Mouse (Mus musculus): ENCODE data around the gene Fam166a.

Fam166a gene

DNA sequence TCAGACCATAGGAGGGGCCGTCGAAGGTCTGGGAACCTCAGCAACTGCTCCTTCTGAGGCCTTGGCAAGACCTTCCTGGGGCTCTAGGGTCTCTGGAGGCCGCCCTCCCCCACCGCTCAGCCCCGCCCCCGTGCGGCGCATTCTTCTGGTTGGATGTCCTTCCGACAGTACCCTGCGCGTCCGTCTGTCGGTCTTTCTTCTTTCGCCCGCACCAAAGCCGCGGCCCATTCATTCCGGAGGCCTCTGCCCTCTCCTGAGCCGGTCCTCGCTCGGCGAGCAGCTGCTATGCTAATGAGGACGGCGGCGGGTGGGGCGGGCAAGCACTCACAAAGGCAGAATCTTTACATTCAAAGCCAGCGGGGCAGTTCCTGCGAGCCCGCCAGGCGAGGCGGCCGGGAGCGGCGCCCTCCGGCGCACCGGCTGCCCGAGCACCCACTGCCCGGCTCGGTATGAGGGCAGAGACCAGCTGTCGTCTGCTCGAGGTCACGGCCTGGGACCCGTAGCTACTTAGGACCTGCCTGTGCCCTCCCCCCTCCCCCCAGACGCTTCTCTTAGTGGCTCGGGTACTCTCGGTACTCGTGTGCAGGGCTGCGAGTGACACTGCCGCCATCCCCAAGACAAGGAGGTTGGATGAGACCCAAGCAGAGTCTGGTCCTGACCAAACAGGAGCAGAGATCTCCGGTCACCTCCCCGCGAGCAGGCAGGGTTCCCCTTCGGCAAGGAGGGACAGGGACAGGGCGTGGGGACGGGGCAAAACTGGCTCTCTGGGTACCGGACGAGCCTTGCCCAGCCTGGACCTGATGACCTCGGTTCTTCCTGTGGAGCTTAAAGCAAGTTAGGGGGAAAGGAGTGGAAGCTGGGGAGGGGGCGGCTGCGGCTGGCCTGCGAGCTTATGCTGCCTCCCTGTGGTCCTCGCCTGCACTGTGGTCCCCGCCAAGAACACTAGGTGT, 32.6 kb upstream of the Fam166a start:
- DNase-seq, result peak; percentile 78 to 86

DNA sequence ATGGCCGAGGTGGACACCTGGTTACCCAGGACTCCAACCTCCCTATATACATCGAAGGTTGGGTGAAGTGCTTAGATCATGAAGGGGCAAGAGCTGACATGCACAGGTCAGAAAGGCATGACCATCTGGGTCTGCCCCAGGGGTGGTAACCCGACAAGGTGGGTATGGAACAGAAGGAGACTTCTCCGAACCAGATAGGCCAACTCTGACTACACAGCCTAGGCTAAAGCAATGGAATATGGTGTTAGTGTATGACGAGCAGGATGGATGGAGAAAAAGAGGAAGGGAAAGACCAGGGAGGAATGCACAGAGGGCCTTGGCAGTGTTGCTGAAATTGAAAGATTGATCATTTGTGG, 32.0 kb upstream of the Fam166a start:
- DNase-seq, result no peak

- DNase-seq, result no peak
Measured at GRCm38 (mm10) chr2:25187841-25188240, 30.7 kb upstream of the Fam166a start.

DNA sequence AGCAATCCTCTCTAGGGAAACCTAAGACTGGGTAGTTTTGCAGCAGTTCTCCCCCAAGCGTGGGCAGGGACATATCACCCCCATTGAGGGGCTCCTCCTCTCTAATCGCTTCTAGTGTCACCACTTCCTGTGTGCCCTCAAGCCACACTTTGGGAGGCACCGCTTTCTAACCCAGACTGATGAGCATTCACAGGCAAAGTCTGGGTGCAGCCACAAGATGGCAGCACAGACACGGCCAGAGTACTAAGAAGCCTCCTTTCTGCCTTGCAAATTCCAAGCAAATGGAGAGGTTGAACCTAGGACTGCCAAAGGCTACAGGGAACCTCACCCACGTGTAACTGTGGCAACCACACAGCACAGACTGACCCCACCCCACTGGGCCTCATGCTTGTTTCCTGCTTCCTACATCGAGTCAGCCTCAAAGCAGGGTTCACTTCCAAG, 25.2 kb upstream of the Fam166a start:
- DNase-seq, result peak; percentile 88 to 91

GRCm38 (mm10) chr2:25194006-25194405, 24.5 kb upstream of the Fam166a start:
- DNase-seq, result no peak

DNA sequence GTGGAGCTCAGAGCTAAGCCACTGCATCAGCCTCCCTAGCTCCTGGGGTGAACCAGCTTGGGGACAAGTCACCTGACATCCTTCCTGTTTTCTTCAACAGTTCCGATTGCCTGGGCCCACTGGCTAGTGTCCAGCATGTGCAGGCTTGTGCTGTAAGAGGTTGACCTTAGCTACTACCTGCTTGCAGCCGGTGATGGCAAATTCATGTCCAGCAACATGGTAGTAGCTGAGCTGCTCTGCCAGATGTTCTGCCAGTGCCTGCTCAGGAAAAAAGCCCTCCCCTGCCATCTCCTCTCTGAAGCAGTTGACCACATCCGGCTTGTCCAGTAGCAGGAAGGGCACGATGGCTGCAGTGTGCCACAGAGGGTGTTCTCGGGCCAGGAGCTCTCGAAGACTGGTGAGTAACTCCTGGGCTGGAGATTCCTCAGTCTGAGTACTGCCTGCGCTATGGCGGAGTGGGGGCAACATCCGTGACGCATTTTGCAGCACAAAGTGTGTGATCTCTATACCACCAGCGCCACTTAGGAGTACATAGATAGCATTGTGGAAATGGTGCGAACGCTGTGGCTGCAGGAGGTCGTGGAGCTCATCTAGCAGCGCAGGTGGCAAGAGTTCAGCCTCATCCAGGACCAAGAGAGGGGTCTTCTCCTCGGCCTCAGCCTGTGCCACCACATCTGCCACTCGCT, 23.9 kb upstream of the Fam166a start:
- peak in 1 of 2 experiments; percentile 29 for DNase-seq

- peak; percentile 69 to 80 for DNase-seq
Measured at GRCm38 (mm10) chr2:25195211-25196156, 23.1 kb upstream of the Fam166a start.

GRCm38 (mm10) chr2:25196172-25196954, 22.2 kb upstream of the Fam166a start, which contains the start of gene Tor4a:
Gene Tor4a (minus strand): TSS chr2:25196886.
- peak; percentile 79 to 88 for DNase-seq

GRCm38 (mm10) chr2:25197191-25197590, 21.4 kb upstream of the Fam166a start:
- DNase-seq, result peak in 1 of 2 experiments; percentile 38

- no peak for DNase-seq
Measured at GRCm38 (mm10) chr2:25197946-25198345, 20.6 kb upstream of the Fam166a start.

DNA sequence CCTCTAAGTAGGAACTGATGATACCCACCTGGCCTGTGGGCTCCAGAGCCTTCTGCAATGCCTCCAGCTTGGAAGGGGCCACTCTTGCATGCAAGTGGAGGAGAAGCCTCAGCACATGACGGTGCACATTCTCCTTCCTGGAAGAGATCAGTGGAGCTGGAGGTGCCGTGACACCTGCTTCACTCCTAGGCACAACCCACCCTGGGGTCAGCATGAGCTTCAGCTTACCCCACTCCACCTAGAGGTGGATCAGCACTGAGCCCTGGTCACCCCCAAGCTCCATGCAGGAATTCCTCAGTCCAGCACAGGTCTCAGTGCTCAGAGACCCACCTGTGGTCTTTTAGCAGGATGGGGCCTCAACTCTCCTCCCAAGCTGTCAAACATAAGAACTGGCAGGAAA, 17.9 kb upstream of the Fam166a start:
- DNase-seq, result no peak

DNA sequence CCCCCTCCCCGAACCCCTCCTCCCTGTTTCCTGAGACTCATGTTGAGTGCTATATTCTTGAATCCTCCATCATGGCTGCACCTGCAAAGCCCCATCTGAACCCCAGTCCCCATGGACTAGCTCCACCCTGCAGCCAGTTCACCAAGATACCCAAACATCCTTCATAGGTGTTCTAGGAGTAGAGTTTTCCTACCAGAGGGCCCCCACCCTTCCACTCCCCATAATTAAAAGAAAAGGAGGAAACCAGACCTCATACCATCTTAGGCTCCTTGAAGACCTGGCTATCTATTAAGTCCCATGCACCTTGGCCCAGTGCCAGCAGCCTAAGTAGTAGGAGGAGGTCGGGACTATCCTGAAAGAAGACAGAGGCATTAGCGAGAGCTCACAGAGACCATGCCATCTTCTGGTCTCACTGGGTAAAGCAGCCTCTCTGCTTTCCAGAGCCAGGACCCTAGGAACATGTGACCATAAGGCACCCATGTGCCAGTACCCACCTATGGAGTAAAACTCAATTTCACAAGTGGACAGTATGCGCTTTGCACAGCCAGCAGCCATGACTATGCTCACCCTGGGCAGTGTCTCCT, 14.8 kb upstream of the Fam166a start:
- DNase-seq, result peak; percentile 52 to 65

DNA sequence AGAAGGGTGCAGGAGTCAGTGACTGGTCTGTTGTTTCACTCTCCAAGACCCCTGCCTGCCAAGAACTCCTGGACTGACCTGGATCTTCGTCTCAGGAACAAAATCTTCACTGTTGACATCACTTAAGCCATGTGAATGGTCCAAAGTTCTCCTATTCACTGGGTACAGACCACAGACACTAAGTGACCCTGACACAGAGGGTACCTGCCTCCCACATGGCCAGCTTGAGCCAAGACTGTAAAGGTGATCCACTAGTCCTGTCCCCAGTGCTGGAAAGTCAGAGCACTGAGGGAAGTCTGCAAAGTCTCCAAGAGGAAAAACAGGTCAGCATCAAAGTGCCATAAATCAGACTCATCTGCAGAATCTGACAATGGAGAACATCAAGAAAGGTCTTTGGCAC, 11.0 kb upstream of the Fam166a start:
- no peak for DNase-seq

DNA sequence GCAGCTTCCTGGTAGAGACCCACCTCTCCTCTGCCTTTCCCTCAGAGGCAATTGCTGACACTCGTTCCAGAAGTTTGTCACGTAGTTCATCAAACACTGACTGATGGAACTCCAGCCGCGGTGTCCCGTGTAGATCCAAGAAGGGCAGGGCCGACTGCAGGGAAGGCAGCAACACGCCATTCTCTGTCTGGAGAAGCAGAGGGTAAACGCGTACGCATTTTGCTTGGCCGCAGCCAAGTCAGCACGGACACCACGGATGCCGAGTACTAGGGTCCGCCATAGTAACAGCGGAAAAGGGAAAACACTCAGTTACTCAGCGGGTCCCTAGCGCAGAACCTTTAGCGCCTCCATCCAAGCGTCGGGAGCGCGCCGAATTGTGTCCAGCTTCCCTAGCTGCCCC, 7.9 kb upstream of the Fam166a start:
- no peak for DNase-seq

DNA sequence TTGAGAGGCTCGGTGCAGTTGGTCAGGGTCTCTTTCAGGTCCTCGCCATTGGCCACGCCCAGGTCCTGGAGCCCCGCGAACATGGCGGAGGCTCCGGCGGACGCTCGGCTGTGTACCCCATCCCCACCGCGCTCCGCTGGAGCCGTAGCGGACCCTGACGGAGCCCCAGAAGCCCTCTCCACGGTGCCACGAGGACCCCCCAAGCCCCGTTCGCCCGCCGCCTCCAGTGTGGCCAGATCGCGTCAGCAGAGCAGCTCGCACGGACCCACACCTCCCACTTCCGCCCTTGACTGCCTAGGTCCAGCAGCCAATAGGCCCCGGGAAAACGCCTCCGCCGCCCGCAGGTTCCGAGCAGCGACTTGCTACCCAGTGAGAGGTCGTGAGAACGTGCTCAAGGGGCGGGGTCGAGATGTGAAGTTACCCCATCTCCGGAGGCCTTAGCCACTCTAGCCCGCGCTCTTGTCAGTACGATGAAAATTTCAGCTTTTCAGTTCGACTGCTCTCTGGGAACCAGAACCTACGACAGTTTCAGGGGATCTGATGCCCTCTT, 7.3 kb upstream of the Fam166a start, which contains the start of gene Nelfb:
Nelfb (minus strand) TSS at position 369 of the 550 bp plus-strand sequence.
- DNase-seq, result peak; percentile 94 to 96

- DNase-seq, result no peak
Measured at GRCm38 (mm10) chr2:25213266-25213865, 5.2 kb upstream of the Fam166a start.

DNA sequence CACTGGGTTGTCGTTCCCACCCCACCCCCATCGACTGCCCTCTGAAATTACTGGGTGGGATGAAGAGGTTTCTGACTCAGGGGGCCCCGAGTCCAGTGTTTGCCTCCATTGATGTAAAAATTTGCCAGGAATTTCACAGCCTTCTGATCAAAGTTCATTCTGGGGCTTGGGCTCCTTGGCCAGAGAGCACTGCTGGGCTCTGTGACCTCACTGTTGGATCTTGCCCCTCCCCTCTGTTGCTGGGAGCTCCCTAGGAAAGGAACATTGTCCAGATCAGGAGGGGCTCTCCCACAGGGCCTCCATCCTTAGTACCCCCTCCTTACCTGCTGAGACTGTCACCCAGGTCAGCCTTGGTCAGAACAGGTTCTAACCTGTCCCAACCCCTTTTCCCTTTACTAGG, 4.1 kb upstream of the Fam166a start, which contains the start of gene Stpg3:
Stpg3 (minus strand) TSS at position 194 of the 400 bp plus-strand sequence.
- DNase-seq, result peak in 1 of 2 experiments; percentile 40

- no peak for DNase-seq
Measured at GRCm38 (mm10) chr2:25217666-25218065, 879 bp upstream of the Fam166a start.

GRCm38 (mm10) chr2:25221331-25221772, 2.8 kb downstream of the Fam166a start:
- no peak for DNase-seq
